Mouse (Mus musculus): ENCODE measurements around the gene Wdpcp. TPM values are rescaled to one million over a fixed set of nuclear protein-coding genes. Genes with fewer than 3 reads are reported as not detected.

Wdpcp gene
- polyA plus RNA-seq, 1 experiment, result 7.6 TPM

- H3K27me3 ChIP-seq (replicated peaks; ENCODE audit: control insufficient read depth, insufficient read depth, low read length), result no peaks in the 10 kb centered on the region
- no peak for TF ChIP-seq CTCF (conservative IDR thresholded peaks at IDR 0.05; ENCODE audit: insufficient read depth, insufficient read length, low read depth, low read length)
- TF ChIP-seq POLR2A (IDR thresholded peaks at IDR 0.05; ENCODE audit: low read depth, low read length), result no peak
- no peak overlapping the region for H3K4me3 ChIP-seq (ENCODE audit: insufficient read depth, low read depth, low read length)
- no peak overlapping the region for H3K27ac ChIP-seq (ENCODE audit: insufficient read depth, low read depth, low read length)
- WGBS, result 92% methylated on average over 6 of the region's 6 CpGs
- no peaks in the 10 kb centered on the region for H3K4me1 ChIP-seq (ENCODE audit: control insufficient read depth, insufficient read depth, low read length)
- H3K36me3 ChIP-seq (ENCODE audit: control insufficient read depth, insufficient read depth, low read length), result no peaks in the 10 kb centered on the region
- DNase-seq, result no peak
Measured at GRCm38 (mm10) chr11:21688441-21688840, 116.4 kb downstream of the Wdpcp start.

GRCm38 (mm10) chr11:21690730-21691129, 118.7 kb downstream of the Wdpcp start:
- WGBS, result 82% methylated on average over 2 of the region's 2 CpGs

DNA sequence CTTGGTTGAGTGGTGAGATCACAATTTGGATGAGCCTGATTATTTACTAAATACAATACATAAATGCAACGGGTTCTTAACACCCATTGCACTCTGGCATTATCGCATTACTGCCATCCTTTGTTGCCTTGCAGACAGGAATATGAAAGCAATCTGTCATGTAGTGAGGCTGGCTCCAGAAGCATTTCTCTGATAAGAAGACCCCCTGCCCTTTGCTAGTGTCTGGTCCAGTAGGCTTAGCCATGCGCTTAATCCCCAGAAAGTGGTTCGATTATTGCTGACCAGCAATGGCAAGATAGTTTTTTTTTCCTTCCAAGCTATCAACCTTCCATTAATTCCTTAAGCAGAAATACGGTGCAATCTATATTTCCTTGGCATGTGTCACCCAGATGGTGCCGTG, 122.1 kb downstream of the Wdpcp start:
- H3K36me3 ChIP-seq (ENCODE audit: control insufficient read depth, insufficient read depth, low read length), result no peaks in the 10 kb centered on the region
- 89% methylated on average over 6 of the region's 6 CpGs for WGBS

More at GRCm38 (mm10) chr11:21690730-21691129, 118.7 kb downstream of the Wdpcp start:
- Histone ChIP-seq H3K27ac (ENCODE audit: insufficient read depth, low read depth, low read length) (no peak overlapping the region), H3K4me1 (ENCODE audit: control insufficient read depth, insufficient read depth, low read length) (no peaks in the 10 kb centered on the region), H3K4me3 (ENCODE audit: insufficient read depth, low read depth, low read length) (no peak overlapping the region), H3K36me3 (ENCODE audit: control insufficient read depth, insufficient read depth, low read length) (no peaks in the 10 kb centered on the region), H3K27me3 (replicated peaks; ENCODE audit: control insufficient read depth, insufficient read depth, low read length) (no peaks in the 10 kb centered on the region)
- no peak for TF ChIP-seq CTCF (conservative IDR thresholded peaks at IDR 0.05; ENCODE audit: insufficient read depth, insufficient read length, low read depth, low read length)
- no peak for TF ChIP-seq POLR2A (IDR thresholded peaks at IDR 0.05; ENCODE audit: low read depth, low read length)
- DNase-seq, result no peak

DNA sequence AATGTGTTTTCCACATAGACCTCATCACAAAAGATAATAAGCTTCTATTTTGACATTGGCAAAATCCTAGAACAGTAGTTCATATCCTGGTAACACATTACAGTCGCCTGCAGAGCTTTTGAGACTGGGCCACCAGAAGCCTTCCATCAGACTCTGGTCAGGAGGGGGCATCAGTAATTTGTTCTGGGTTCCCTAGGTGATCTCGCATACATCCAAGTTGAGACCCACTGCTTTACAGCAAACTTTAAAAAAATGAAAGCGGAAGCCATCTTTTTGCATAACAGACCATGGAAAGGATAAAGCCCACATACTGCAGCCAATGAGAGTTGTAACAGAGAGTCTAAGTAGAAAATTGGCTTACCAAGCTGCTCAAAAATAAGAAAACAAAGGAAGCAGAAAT, 125.6 kb downstream of the Wdpcp start:
- DNase-seq, result no peak
- Histone ChIP-seq H3K4me1 (ENCODE audit: control insufficient read depth, insufficient read depth, low read length) (no peaks in the 10 kb centered on the region), H3K27me3 (replicated peaks; ENCODE audit: control insufficient read depth, insufficient read depth, low read length) (no peaks in the 10 kb centered on the region), H3K36me3 (ENCODE audit: control insufficient read depth, insufficient read depth, low read length) (no peaks in the 10 kb centered on the region), H3K27ac (ENCODE audit: insufficient read depth, low read depth, low read length) (no peak overlapping the region), H3K4me3 (ENCODE audit: insufficient read depth, low read depth, low read length) (no peak overlapping the region)
- no peak for TF ChIP-seq CTCF (conservative IDR thresholded peaks at IDR 0.05; ENCODE audit: insufficient read depth, insufficient read length, low read depth, low read length)
- TF ChIP-seq POLR2A (IDR thresholded peaks at IDR 0.05; ENCODE audit: low read depth, low read length), result no peak
- WGBS, result 87% methylated on average over 3 of the region's 3 CpGs

More for the DNA sequence above, 122.1 kb downstream of the Wdpcp start:
- Histone ChIP-seq H3K4me3 (ENCODE audit: insufficient read depth, low read depth, low read length) (no peak overlapping the region), H3K27me3 (replicated peaks; ENCODE audit: control insufficient read depth, insufficient read depth, low read length) (no peaks in the 10 kb centered on the region), H3K27ac (ENCODE audit: insufficient read depth, low read depth, low read length) (no peak overlapping the region), H3K4me1 (ENCODE audit: control insufficient read depth, insufficient read depth, low read length) (no peaks in the 10 kb centered on the region)
- TF ChIP-seq POLR2A (IDR thresholded peaks at IDR 0.05; ENCODE audit: low read depth, low read length), result no peak
- DNase-seq, result no peak

DNA sequence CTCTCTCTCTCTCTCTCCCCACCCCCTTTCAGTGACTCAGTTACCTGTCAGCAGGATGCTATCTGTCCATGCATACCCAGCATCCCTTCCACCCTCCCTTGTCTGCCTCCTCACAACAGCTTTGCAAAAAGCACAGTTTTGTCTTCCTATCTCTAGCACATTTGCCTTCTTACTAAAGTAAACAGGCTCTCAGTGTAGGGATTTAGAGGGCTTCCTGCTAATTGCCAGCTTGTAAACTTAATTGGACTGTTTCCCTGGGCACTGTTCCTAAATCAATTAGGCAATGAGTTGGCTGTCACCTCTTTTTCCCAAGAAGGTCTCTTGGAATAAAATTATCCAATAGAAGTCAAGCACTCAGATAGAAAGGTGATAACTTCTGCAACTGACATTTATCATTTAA, 141.5 kb downstream of the Wdpcp start:
- TF ChIP-seq POLR2A (IDR thresholded peaks at IDR 0.05; ENCODE audit: low read depth, low read length) (no peak), CTCF (conservative IDR thresholded peaks at IDR 0.05; ENCODE audit: insufficient read depth, insufficient read length, low read depth, low read length) (no peak)
- H3K36me3 ChIP-seq (ENCODE audit: control insufficient read depth, insufficient read depth, low read length), result no peaks in the 10 kb centered on the region
- H3K27me3 ChIP-seq (replicated peaks; ENCODE audit: control insufficient read depth, insufficient read depth, low read length), result no peaks in the 10 kb centered on the region
- no peak overlapping the region for H3K4me3 ChIP-seq (ENCODE audit: insufficient read depth, low read depth, low read length)
- no peak overlapping the region for H3K27ac ChIP-seq (ENCODE audit: insufficient read depth, low read depth, low read length)
- no peak for DNase-seq
- H3K4me1 ChIP-seq (ENCODE audit: control insufficient read depth, insufficient read depth, low read length), result no peaks in the 10 kb centered on the region

- Histone ChIP-seq H3K4me3 (ENCODE audit: insufficient read depth, low read depth, low read length) (no peak overlapping the region), H3K4me1 (ENCODE audit: control insufficient read depth, insufficient read depth, low read length) (no peaks in the 10 kb centered on the region), H3K27ac (ENCODE audit: insufficient read depth, low read depth, low read length) (no peak overlapping the region), H3K27me3 (replicated peaks; ENCODE audit: control insufficient read depth, insufficient read depth, low read length) (no peaks in the 10 kb centered on the region), H3K36me3 (ENCODE audit: control insufficient read depth, insufficient read depth, low read length) (no peaks in the 10 kb centered on the region)
- TF ChIP-seq POLR2A (IDR thresholded peaks at IDR 0.05; ENCODE audit: low read depth, low read length) (no peak), CTCF (conservative IDR thresholded peaks at IDR 0.05; ENCODE audit: insufficient read depth, insufficient read length, low read depth, low read length) (no peak)
- 94% methylated on average over 1 of the region's 1 CpGs for WGBS
- no peak for DNase-seq
Measured at GRCm38 (mm10) chr11:21714065-21714464, 142.0 kb downstream of the Wdpcp start.

GRCm38 (mm10) chr11:21726329-21726728, 154.3 kb downstream of the Wdpcp start:
- DNase-seq, result no peak
- TF ChIP-seq CTCF (conservative IDR thresholded peaks at IDR 0.05; ENCODE audit: insufficient read depth, insufficient read length, low read depth, low read length) (no peak), POLR2A (IDR thresholded peaks at IDR 0.05; ENCODE audit: low read depth, low read length) (no peak)
- no peak overlapping the region for H3K27ac ChIP-seq (ENCODE audit: insufficient read depth, low read depth, low read length)
- H3K4me1 ChIP-seq (ENCODE audit: control insufficient read depth, insufficient read depth, low read length), result no peaks in the 10 kb centered on the region
- H3K4me3 ChIP-seq (ENCODE audit: insufficient read depth, low read depth, low read length), result no peak overlapping the region
- 91% methylated on average over 1 of the region's 1 CpGs for WGBS
- H3K27me3 ChIP-seq (replicated peaks; ENCODE audit: control insufficient read depth, insufficient read depth, low read length), result no peaks in the 10 kb centered on the region
- no peaks in the 10 kb centered on the region for H3K36me3 ChIP-seq (ENCODE audit: control insufficient read depth, insufficient read depth, low read length)

DNA sequence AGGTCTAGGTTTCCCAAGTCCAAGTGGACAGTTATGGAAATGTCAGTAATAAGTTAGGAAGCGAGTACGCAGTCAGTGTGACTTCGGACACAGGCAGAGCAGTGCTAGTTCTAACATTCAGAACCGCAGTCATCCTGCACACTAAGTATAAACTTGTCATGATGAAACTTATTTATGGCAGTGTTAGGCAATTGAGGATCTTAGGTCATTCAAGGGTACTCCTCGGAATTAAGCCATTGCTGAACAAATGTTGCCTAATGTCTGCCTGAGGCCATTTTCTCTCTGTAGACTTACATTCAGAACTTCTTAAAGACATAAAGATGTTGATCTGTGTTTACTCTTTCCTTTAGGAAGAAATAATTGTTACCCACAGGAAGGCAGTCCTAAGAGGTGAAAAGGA, 157.0 kb downstream of the Wdpcp start:
- Histone ChIP-seq H3K36me3 (ENCODE audit: control insufficient read depth, insufficient read depth, low read length) (no peaks in the 10 kb centered on the region), H3K27me3 (replicated peaks; ENCODE audit: control insufficient read depth, insufficient read depth, low read length) (no peaks in the 10 kb centered on the region), H3K4me1 (ENCODE audit: control insufficient read depth, insufficient read depth, low read length) (no peaks in the 10 kb centered on the region), H3K27ac (ENCODE audit: insufficient read depth, low read depth, low read length) (no peak overlapping the region), H3K4me3 (ENCODE audit: insufficient read depth, low read depth, low read length) (no peak overlapping the region)
- TF ChIP-seq POLR2A (IDR thresholded peaks at IDR 0.05; ENCODE audit: low read depth, low read length) (no peak), CTCF (conservative IDR thresholded peaks at IDR 0.05; ENCODE audit: insufficient read depth, insufficient read length, low read depth, low read length) (no peak)
- DNase-seq, result peak; percentile 2
- 66% methylated on average over 5 of the region's 5 CpGs for WGBS
